Mouse (Mus musculus) erythroblast, embryonic 14.5 days (primary cell): ENCODE results near the gene Ostn.

Experiments used
- GATA1 ChIP-seq: IDR thresholded peaks from 2 replicates; pipeline ENCODE4 v1.6.1; 2012; ENCODE audit warnings: low read length, inconsistent platforms, mixed read lengths
- TAL1 ChIP-seq: IDR thresholded peaks from 3 replicates; pipeline ENCODE4 v1.6.1; 2012; ENCODE audit warnings: low read length, inconsistent platforms, mixed read lengths

- TF ChIP-seq GATA1 (no peak), TAL1 (no peak)
Measured at GRCm38 (mm10) chr16:27348359-27348758, 41.1 kb downstream of the Ostn start.
